Mouse (Mus musculus): ENCODE results near the gene Dtymk. TPM values are rescaled to one million over a fixed set of nuclear protein-coding genes. Genes with fewer than 3 reads are reported as not detected.

Gene Dtymk
- polyA plus RNA-seq, 1 experiment from 2014 or later: 272 TPM

DNA sequence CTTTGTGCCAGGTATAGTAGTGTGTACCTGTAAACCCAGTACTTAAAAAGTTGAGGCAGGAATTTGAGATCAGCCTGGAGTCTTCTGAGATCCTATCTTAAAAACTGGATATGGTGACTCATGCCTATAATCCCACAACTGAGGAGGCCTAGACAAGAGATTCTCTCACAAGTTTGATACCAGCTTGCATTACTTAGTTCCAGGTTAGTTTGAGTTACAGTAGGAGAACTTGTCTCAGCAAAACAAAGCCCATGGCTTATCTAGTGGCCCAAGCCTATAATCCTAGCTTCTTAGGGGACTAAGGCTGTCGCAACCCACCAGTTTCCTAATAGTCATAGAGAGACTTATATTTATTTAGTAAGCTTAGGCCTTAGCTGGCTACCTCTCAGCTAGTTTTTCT lies 41.7 kb downstream of the Dtymk start:
- H3K9me3 ChIP-seq: no peaks in the 10 kb centered on the region
- no peaks in the 10 kb centered on the region for H3K27me3 ChIP-seq
- WGBS: 94% methylated on average over 1 of the region's 1 CpGs
- ATAC-seq (ENCODE audit: insufficient number of reproducible peaks, insufficient read depth, low FRiP score, low TSS enrichment): no peak
- no peak overlapping the region for H3K27ac ChIP-seq
- no peak overlapping the region for H3K9ac ChIP-seq
- H3K4me3 ChIP-seq: no peak overlapping the region
- no peaks in the 10 kb centered on the region for H3K36me3 ChIP-seq
- H3K4me1 ChIP-seq: peaks cover 5% of the 10 kb centered on the region; the same call in 1 of the 2 replicates
- no peak overlapping the region for H3K4me2 ChIP-seq (replicated peaks)

DNA sequence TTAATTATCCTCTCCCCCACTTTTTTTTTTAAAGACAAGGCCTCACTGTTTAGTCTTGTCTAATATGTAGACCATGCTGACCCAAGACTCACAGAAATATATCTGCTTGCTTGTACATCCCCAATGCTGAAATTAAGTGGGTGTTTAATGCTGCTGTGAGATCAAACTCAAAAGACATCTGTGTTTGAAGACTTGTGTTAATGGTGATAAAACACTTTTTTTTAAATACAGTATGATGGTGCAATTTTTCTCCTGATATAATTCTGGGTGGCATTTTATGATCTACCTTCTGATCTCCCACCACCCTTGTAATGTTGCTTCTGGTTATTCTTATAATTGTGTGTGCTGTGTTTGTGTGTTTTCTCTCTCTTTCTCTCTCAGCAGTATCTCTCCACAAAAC lies 45.6 kb downstream of the Dtymk start:
- no peaks in the 10 kb centered on the region for H3K9me3 ChIP-seq
- H3K36me3 ChIP-seq: no peaks in the 10 kb centered on the region
- no peak overlapping the region for H3K9ac ChIP-seq
- H3K4me3 ChIP-seq: no peak overlapping the region
- peaks cover 6% of the 10 kb centered on the region; the same call in 1 of the 2 replicates for H3K4me1 ChIP-seq
- ATAC-seq (ENCODE audit: insufficient number of reproducible peaks, insufficient read depth, low FRiP score, low TSS enrichment): no peak
- H3K4me2 ChIP-seq (replicated peaks): peak overlapping the region; percentile 89; the same call in 1 of the 2 replicates
- no peaks in the 10 kb centered on the region for H3K27me3 ChIP-seq
- H3K27ac ChIP-seq: no peak overlapping the region

DNA sequence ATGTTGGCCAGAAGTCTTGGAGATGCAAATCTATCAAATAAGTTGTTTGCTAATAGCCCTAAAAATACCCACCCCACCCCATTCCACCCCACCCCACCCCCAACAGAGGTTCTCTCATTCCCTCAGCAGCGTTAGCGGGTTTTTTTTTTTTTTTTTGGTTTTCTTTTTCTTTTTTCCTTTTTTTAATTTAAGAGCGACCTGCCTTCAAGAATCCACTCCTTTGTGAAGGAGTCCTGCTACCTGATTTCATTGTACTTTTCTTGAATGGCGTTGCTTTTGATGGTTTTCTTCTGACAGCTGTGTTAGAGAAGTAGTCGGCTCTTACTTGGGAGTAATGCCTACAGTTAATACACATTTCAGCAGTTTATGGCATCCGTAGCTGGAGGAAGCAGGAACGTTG lies 46.1 kb downstream of the Dtymk start:
- H3K27me3 ChIP-seq: no peaks in the 10 kb centered on the region
- no peak overlapping the region for H3K27ac ChIP-seq
- WGBS: 29% methylated on average over 7 of the region's 7 CpGs
- H3K4me3 ChIP-seq: peak overlapping the region; percentile 97
- no peak for ATAC-seq (ENCODE audit: insufficient number of reproducible peaks, insufficient read depth, low FRiP score, low TSS enrichment)
- H3K9ac ChIP-seq: peak overlapping the region; percentile 91
- no peaks in the 10 kb centered on the region for H3K9me3 ChIP-seq
- peak overlapping the region; percentile 89 for H3K4me2 ChIP-seq (replicated peaks)
- peaks cover 6% of the 10 kb centered on the region; the same call in 1 of the 2 replicates for H3K4me1 ChIP-seq
- H3K36me3 ChIP-seq: peaks cover 1% of the 10 kb centered on the region

DNA sequence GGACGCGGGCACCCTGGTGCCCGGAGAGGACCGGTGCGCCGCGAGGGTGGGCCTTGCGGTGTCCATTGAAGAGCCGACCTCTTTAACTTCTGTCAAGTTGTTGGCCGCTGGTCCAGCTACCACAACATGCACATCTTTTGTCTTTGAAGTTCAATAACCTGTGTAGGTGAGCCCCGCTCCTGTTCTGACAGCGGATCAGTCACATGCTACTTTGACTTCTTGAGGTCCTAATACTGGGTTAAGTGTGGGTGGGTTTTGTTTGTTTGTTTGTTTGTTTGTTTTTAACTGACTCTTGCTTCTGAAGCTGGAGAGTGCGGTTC lies 46.5 kb downstream of the Dtymk start:
- Histone ChIP-seq H3K9me3 (no peaks in the 10 kb centered on the region), H3K27ac (peak overlapping the region; percentile 89), H3K36me3 (peaks cover 5% of the 10 kb centered on the region), H3K4me1 (peaks cover 6% of the 10 kb centered on the region; the same call in 1 of the 2 replicates), H3K4me2 (replicated peaks) (peak overlapping the region; percentile 89), H3K4me3 (peak overlapping the region; percentile 97), H3K9ac (peak overlapping the region; percentile 91), H3K27me3 (no peaks in the 10 kb centered on the region)
- under 1% methylated on average over 13 of the region's 13 CpGs for WGBS
- no peak for ATAC-seq (ENCODE audit: insufficient number of reproducible peaks, insufficient read depth, low FRiP score, low TSS enrichment)

DNA sequence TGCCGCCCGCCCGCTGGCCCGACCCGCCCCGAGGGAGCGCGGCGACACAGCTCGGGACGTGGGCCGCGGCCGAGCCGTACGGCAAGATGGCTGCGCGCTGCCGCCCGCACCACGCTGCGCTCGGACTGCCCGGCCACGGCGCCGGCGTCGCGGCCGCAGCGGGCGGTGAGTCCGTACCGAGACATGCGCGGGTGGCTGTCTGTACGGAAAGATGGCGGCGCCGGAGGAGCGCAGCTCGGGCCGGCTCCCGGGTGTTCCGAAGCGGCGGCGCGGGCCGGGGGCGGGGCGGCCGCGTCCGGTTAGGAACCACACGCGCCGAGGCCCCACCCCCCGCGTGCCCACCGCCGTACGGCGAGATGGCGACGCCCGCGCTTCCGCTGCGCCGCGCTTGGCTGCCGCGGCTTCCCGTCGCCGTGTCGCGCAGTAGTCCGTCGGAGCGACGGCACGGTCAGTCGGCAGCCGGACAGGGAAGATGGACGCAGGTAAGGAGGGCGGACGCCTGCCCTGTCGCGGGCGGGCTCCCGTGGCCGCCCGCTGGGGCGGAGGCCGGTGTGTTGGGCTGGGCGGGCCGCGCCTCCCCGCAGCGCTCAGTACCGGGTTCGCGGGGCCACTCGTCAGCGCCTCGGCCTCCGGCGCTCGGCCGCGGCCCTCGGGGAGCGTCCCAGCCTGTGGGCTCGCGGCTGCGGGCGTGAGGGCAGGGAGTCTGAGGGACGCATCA lies 47.0 kb downstream of the Dtymk start, which contains the start of gene Thap4:
Gene Thap4, minus strand, starts transcription at position 292 of the 718 bp plus-strand sequence.
- Histone ChIP-seq H3K9ac (peak within 1 kb of the TSS; percentile 91), H3K9me3 (no peaks in the 10 kb centered on the region), H3K27ac (peak within 1 kb of the TSS; percentile 89), H3K4me2 (replicated peaks) (peak within 1 kb of the TSS; percentile 89), H3K27me3 (no peaks in the 10 kb centered on the region), H3K4me3 (peak within 1 kb of the TSS; percentile 97), H3K36me3 (peaks cover 10% of the 10 kb centered on the region), H3K4me1 (peaks cover 6% of the 10 kb centered on the region; the same call in 1 of the 2 replicates)
- WGBS: under 1% methylated on average over 96 of the region's 121 CpGs
- ATAC-seq (ENCODE audit: insufficient number of reproducible peaks, insufficient read depth, low FRiP score, low TSS enrichment): peak; percentile 93

DNA sequence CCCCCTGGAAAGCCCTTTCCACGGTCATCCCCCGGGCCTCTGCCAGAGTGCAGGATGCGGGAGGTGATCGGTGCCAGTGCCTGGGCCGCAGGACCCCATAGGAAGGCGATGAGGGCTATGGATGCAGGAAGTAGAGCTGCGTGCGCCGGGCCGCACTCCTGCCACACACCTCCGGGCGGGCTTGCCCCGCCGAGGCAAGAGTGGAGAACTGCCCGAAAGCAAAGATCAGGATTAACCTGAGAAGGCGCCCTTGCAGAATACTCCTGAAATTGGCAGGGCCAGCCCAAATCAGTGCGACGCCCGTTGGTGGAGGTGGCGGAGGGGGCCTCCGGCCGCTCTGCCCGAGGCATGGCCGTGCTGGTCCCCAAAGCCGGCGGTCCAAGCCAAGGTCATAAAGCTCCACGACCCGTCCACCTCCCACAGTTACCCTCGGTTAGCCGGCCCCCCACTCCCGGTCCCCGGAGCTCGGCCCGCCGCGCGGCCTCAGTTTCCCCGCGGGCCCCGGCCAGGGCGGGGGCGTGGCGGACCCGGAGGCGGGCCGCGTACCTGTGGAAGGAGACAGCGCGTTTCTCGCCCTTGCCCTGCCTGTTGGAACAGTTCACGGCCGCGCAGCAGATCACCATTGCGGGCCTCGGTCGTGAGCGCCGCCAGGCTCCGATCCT lies 47.7 kb downstream of the Dtymk start:
- peaks cover 17% of the 10 kb centered on the region for H3K36me3 ChIP-seq
- ATAC-seq (ENCODE audit: insufficient number of reproducible peaks, insufficient read depth, low FRiP score, low TSS enrichment): peak; percentile 36
- peaks cover 6% of the 10 kb centered on the region; the same call in 1 of the 2 replicates for H3K4me1 ChIP-seq
- peak overlapping the region; percentile 89 for H3K27ac ChIP-seq
- H3K9ac ChIP-seq: peak overlapping the region; percentile 91
- H3K4me2 ChIP-seq (replicated peaks): peak overlapping the region; percentile 89
- H3K4me3 ChIP-seq: peak overlapping the region; percentile 97
- H3K9me3 ChIP-seq: no peaks in the 10 kb centered on the region
- under 1% methylated on average over 55 of the region's 59 CpGs for WGBS
- no peaks in the 10 kb centered on the region for H3K27me3 ChIP-seq

DNA sequence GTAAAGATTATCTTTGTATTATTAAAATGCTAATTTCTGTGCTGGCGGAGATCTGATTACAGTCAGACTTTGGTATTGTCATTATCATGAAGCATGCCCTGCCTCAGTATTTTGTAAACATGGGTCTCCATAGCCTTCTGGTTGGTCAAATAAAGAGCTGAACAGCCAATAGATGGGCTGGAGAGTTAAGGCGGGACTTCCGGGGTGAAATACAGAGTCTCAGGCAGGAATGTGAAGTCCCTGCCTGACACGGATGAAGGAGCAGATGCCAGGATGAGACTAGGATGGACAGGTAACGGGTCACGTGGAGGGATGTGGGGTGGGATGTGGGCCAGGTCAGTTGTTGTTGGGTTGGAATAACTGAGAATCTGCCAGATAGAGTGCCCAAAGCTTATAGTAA lies 50.4 kb downstream of the Dtymk start, which contains the start of gene Atg4b:
Gene Atg4b, plus strand, starts transcription at position 211 of the 400 bp plus-strand sequence.
- H3K27ac ChIP-seq: no peak within 1 kb of the TSS

DNA sequence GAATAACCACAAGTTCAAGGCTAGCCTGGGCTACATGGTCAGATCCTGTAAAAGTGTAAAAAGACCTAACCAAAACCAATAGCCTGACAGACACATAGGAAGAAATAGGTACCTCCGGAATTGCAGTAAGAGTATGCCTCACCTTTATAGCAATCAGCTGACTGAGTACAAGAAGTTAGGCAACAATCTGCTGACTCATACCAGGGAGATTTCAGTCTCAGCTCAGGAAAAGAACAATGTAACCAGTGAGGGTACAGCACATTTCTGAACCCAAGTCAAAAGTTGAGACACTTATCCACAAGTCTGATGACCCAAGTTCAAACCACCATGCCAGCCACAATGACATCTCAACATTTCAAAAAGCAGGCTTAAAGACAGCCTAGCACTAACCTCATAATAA lies 53.2 kb downstream of the Dtymk start:
- no peak for ATAC-seq (ENCODE audit: insufficient number of reproducible peaks, insufficient read depth, low FRiP score, low TSS enrichment)
- peaks cover 35% of the 10 kb centered on the region for H3K36me3 ChIP-seq
- H3K9ac ChIP-seq: no peak overlapping the region
- 98% methylated on average over 1 of the region's 1 CpGs for WGBS
- no peaks in the 10 kb centered on the region for H3K27me3 ChIP-seq
- peaks cover 4% of the 10 kb centered on the region; the same call in 1 of the 2 replicates for H3K4me1 ChIP-seq
- no peak overlapping the region for H3K4me2 ChIP-seq (replicated peaks)
- H3K9me3 ChIP-seq: no peaks in the 10 kb centered on the region
- H3K27ac ChIP-seq: no peak overlapping the region
- H3K4me3 ChIP-seq: no peak overlapping the region

More for the DNA sequence above, 50.4 kb downstream of the Dtymk start, which contains the start of gene Atg4b:
- Histone ChIP-seq H3K9me3 (no peaks in the 10 kb centered on the region), H3K36me3 (peaks cover 24% of the 10 kb centered on the region), H3K9ac (no peak within 1 kb of the TSS), H3K4me1 (peaks cover 6% of the 10 kb centered on the region; the same call in 1 of the 2 replicates), H3K4me3 (no peak within 1 kb of the TSS), H3K27me3 (no peaks in the 10 kb centered on the region), H3K4me2 (replicated peaks) (no peak within 1 kb of the TSS)
- no peak for ATAC-seq (ENCODE audit: insufficient number of reproducible peaks, insufficient read depth, low FRiP score, low TSS enrichment)
- WGBS: 76% methylated on average over 6 of the region's 6 CpGs

DNA sequence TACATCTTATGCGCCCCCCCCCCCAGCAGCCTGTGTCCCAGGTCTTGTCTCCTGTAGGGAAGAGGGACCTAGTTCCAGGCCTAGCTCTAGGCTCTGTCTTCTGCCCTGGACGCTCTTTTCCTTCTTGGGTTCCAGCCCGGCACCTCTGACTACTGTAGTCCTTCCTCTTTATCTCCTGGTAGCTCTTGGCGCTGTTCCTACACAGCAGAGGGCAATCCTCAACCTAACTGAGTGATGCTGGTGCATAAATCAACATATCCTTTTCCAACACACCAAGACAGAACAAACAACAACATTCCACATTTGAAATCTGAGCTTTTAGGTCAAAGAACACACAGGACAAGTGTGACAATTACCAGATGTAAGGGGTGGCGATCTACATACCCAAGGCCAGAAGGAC lies 55.6 kb downstream of the Dtymk start:
- H3K9ac ChIP-seq: no peak overlapping the region
- ATAC-seq (ENCODE audit: insufficient number of reproducible peaks, insufficient read depth, low FRiP score, low TSS enrichment): no peak
- peaks cover 35% of the 10 kb centered on the region for H3K36me3 ChIP-seq
- no peak overlapping the region for H3K4me2 ChIP-seq (replicated peaks)
- no peaks in the 10 kb centered on the region for H3K4me1 ChIP-seq
- H3K9me3 ChIP-seq: no peaks in the 10 kb centered on the region
- no peak overlapping the region for H3K27ac ChIP-seq
- 90% methylated on average over 5 of the region's 5 CpGs for WGBS
- H3K4me3 ChIP-seq: no peak overlapping the region
- no peaks in the 10 kb centered on the region for H3K27me3 ChIP-seq

DNA sequence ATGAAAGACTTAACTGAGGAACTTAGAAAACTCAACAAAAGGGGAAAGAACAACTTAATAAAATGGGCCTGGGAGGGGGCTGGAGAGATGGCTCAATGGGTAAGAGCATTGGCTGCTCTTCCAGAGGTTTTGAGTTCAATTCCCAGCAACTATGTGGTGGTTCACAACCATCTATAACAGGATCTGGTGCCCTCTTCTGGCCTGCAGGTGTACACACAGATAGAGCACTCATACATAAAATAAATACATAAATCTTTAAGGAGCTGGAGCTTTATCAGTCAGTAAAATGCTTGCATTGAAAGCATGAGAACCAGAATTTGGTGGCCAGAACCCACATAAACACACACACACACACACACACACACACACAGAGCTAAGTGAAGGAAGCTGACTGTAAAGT lies 58.8 kb downstream of the Dtymk start:
- Histone ChIP-seq H3K27me3 (no peaks in the 10 kb centered on the region), H3K9ac (no peak overlapping the region), H3K9me3 (no peaks in the 10 kb centered on the region), H3K4me3 (no peak overlapping the region), H3K27ac (no peak overlapping the region), H3K36me3 (peaks cover 11% of the 10 kb centered on the region; the same call in 1 of the 2 replicates), H3K4me2 (replicated peaks) (no peak overlapping the region), H3K4me1 (no peaks in the 10 kb centered on the region)
- no peak for ATAC-seq (ENCODE audit: insufficient number of reproducible peaks, insufficient read depth, low FRiP score, low TSS enrichment)

Measured in embryonic facial prominence, embryonic 12.5 days (tissue).